Mouse (Mus musculus) brain, adult 2 months (tissue): ENCODE data around the gene 1700021F07Rik.

Experiments
- DNase-seq: peaks from one replicate; pipeline ENCODE4 v3.0.0; 2011; ENCODE audit warnings: low read depth, low spot score

The 1700021F07Rik gene

DNA sequence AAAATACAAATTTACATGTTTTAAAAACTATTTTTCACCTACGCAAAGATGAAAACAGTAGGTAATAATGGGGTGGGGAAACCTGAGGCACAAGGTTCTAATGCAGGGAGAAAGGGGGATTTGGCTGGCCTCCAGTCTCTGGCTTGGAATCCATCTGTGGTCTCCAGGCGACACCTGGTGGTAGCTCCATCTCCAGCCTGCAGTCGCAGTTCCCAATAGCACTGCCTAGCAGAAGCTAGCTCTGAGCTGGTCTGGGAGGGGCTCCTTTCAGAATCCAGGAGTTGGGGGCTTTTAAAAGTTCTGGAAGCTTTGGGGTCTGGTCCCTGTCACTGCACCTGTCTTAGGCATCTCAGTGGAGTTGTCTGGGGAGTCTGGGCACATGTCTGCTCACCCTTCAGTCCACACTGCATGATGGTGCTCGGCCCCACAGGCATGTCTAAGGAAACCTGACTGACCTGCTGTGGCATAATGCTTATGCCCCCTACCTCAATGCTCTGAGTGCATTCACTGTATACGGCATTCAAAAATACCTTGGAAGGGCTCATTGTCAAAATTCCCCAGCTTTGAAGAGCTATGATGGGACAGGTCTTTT is 39.6 kb downstream of the 1700021F07Rik start:
- peak; percentile 66 for DNase-seq

DNA sequence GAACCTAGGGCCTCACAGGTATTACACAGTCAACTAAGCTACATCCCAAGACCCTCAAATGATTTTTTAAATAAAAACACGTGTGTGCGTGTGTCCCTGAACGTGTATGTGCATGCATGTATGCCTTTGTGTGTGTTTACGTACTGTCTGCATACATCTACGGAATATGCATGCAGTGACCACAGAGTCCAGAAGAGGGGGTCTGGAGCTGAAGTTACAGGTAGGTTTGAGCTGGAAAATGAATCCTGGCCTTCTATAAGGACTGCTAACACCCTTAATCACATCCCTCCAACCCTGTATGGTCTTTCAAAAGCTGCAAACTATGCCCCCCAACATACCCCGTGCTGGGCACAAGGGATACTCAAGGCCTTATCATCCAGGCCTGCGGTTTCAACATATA is 41.0 kb downstream of the 1700021F07Rik start:
- DNase-seq: peak; percentile 56

- DNase-seq: no peak
Observed at GRCm38 (mm10) chr2:173564179-173564578, 41.8 kb downstream of the 1700021F07Rik start.
